Mouse (Mus musculus): ENCODE measurements at regions not wholly inside any gene's neighbourhood (a gene's known extent, or its start where the extent isn't known, plus 50 kb on each side); places are given as distances from the start of the nearest gene placed in this dataset.

GRCm38 (mm10) chr12:39176958-39177357, 397.8 kb downstream of the Etv1 start:
- DNase-seq (ENCODE audit: low spot score) (no peak), ATAC-seq (ENCODE audit: low FRiP score, low read depth) (no peak)
- Histone ChIP-seq H3K4me1 (ENCODE audit: control insufficient read depth, insufficient read depth, low read length) (no peaks in the 10 kb centered on the region), H3K4me3 (replicated peaks; ENCODE audit: low read length) (no peak overlapping the region), H3K36me3 (ENCODE audit: control insufficient read depth, insufficient read depth, low read length) (no peaks in the 10 kb centered on the region), H3K27me3 (ENCODE audit: control insufficient read depth, insufficient read depth, low read length) (no peaks in the 10 kb centered on the region), H3K27ac (replicated peaks; ENCODE audit: low read depth, low read length) (no peak overlapping the region), H3K4me2 (replicated peaks; ENCODE audit: low read depth, low read length, severe bottlenecking) (no peak overlapping the region), H3K9ac (ENCODE audit: low read depth, low read length, severe bottlenecking) (no peak overlapping the region), H3K9me3 (ENCODE audit: control insufficient read depth, low read length) (no peaks in the 10 kb centered on the region)
- 54% methylated on average over 4 of the region's 4 CpGs for WGBS
- TF ChIP-seq POLR2A (IDR thresholded peaks at IDR 0.05; ENCODE audit: borderline replicate concordance, extremely low read depth, insufficient read depth, insufficient read length) = no peak

- ATAC-seq (ENCODE audit: low FRiP score, low read depth) (peak; percentile 57), DNase-seq (ENCODE audit: low spot score) (peak; percentile 50)
- WGBS = 51% methylated on average over 4 of the region's 4 CpGs
These were observed 444.9 kb downstream of the Etv1 start for GRCm38 (mm10) chr12:39224073-39224472.

GRCm38 (mm10) chr12:39256605-39257004, 477.4 kb downstream of the Etv1 start:
- no peak overlapping the region for H3K9ac ChIP-seq (ENCODE audit: low read depth, low read length, severe bottlenecking)
- no peak overlapping the region for H3K4me3 ChIP-seq (replicated peaks; ENCODE audit: low read length)
- no peaks in the 10 kb centered on the region for H3K9me3 ChIP-seq (ENCODE audit: control insufficient read depth, low read length)
- H3K27ac ChIP-seq (replicated peaks; ENCODE audit: low read depth, low read length) = no peak overlapping the region
- ATAC-seq (ENCODE audit: low FRiP score, low read depth) (no peak), DNase-seq (ENCODE audit: low spot score) (no peak)
- H3K4me1 ChIP-seq (ENCODE audit: control insufficient read depth, insufficient read depth, low read length) = no peaks in the 10 kb centered on the region
- H3K27me3 ChIP-seq (ENCODE audit: control insufficient read depth, insufficient read depth, low read length) = no peaks in the 10 kb centered on the region
- WGBS = 56% methylated on average over 6 of the region's 6 CpGs
- TF ChIP-seq POLR2A (IDR thresholded peaks at IDR 0.05; ENCODE audit: borderline replicate concordance, extremely low read depth, insufficient read depth, insufficient read length) = no peak
- H3K4me2 ChIP-seq (replicated peaks; ENCODE audit: low read depth, low read length, severe bottlenecking) = no peak overlapping the region
- no peaks in the 10 kb centered on the region for H3K36me3 ChIP-seq (ENCODE audit: control insufficient read depth, insufficient read depth, low read length)

More at GRCm38 (mm10) chr12:39224073-39224472, 444.9 kb downstream of the Etv1 start:
- no peak overlapping the region for H3K9ac ChIP-seq (ENCODE audit: low read depth, low read length, severe bottlenecking)
- no peaks in the 10 kb centered on the region for H3K9me3 ChIP-seq (ENCODE audit: control insufficient read depth, low read length)
- no peak for TF ChIP-seq POLR2A (IDR thresholded peaks at IDR 0.05; ENCODE audit: borderline replicate concordance, extremely low read depth, insufficient read depth, insufficient read length)
- H3K4me3 ChIP-seq (replicated peaks; ENCODE audit: low read length) = no peak overlapping the region
- H3K4me2 ChIP-seq (replicated peaks; ENCODE audit: low read depth, low read length, severe bottlenecking) = no peak overlapping the region
- H3K4me1 ChIP-seq (ENCODE audit: control insufficient read depth, insufficient read depth, low read length) = no peaks in the 10 kb centered on the region
- H3K36me3 ChIP-seq (ENCODE audit: control insufficient read depth, insufficient read depth, low read length) = no peaks in the 10 kb centered on the region
- H3K27me3 ChIP-seq (ENCODE audit: control insufficient read depth, insufficient read depth, low read length) = no peaks in the 10 kb centered on the region
- H3K27ac ChIP-seq (replicated peaks; ENCODE audit: low read depth, low read length) = no peak overlapping the region

GRCm38 (mm10) chr12:39257571-39257970, 478.4 kb downstream of the Etv1 start:
- no peaks in the 10 kb centered on the region for H3K27me3 ChIP-seq (ENCODE audit: control insufficient read depth, insufficient read depth, low read length)
- no peak for TF ChIP-seq POLR2A (IDR thresholded peaks at IDR 0.05; ENCODE audit: borderline replicate concordance, extremely low read depth, insufficient read depth, insufficient read length)
- no peaks in the 10 kb centered on the region for H3K9me3 ChIP-seq (ENCODE audit: control insufficient read depth, low read length)
- no peak overlapping the region for H3K4me2 ChIP-seq (replicated peaks; ENCODE audit: low read depth, low read length, severe bottlenecking)
- no peaks in the 10 kb centered on the region for H3K36me3 ChIP-seq (ENCODE audit: control insufficient read depth, insufficient read depth, low read length)
- no peak overlapping the region for H3K27ac ChIP-seq (replicated peaks; ENCODE audit: low read depth, low read length)
- no peaks in the 10 kb centered on the region for H3K4me1 ChIP-seq (ENCODE audit: control insufficient read depth, insufficient read depth, low read length)
- no peak overlapping the region for H3K4me3 ChIP-seq (replicated peaks; ENCODE audit: low read length)
- no peak overlapping the region for H3K9ac ChIP-seq (ENCODE audit: low read depth, low read length, severe bottlenecking)
- DNase-seq (ENCODE audit: low spot score) = no peak
- 56% methylated on average over 1 of the region's 1 CpGs for WGBS
- no peak for ATAC-seq (ENCODE audit: low FRiP score, low read depth)

GRCm38 (mm10) chr12:39289676-39290075, 510.5 kb downstream of the Etv1 start:
- 81% methylated on average over 2 of the region's 2 CpGs for WGBS
- DNase-seq (ENCODE audit: low spot score) (no peak), ATAC-seq (ENCODE audit: low FRiP score, low read depth) (no peak)
- Histone ChIP-seq H3K4me1 (ENCODE audit: control insufficient read depth, insufficient read depth, low read length) (no peaks in the 10 kb centered on the region), H3K4me2 (replicated peaks; ENCODE audit: low read depth, low read length, severe bottlenecking) (no peak overlapping the region), H3K9ac (ENCODE audit: low read depth, low read length, severe bottlenecking) (no peak overlapping the region), H3K36me3 (ENCODE audit: control insufficient read depth, insufficient read depth, low read length) (no peaks in the 10 kb centered on the region), H3K4me3 (replicated peaks; ENCODE audit: low read length) (no peak overlapping the region), H3K27me3 (ENCODE audit: control insufficient read depth, insufficient read depth, low read length) (no peaks in the 10 kb centered on the region), H3K9me3 (ENCODE audit: control insufficient read depth, low read length) (no peaks in the 10 kb centered on the region), H3K27ac (replicated peaks; ENCODE audit: low read depth, low read length) (no peak overlapping the region)
- TF ChIP-seq POLR2A (IDR thresholded peaks at IDR 0.05; ENCODE audit: borderline replicate concordance, extremely low read depth, insufficient read depth, insufficient read length) = no peak

All from limb, embryonic 14.5 days (tissue).